Mouse (Mus musculus) MEL (cell line): ENCODE data around the gene Naaladl2.

Experiments used
- CTCF ChIP-seq, 3 experiments: IDR thresholded peaks in 2 of 3; conservative IDR thresholded peaks in 1 of 3; 2 replicates each; pipeline ENCODE4 v1.5.1; 2011 to 2012; ENCODE audit warnings: low read length in 3 of 3, low read depth in 2 of 3, mild to moderate bottlenecking in 2 of 3, improper control_type of control experiment in 1 of 3, inconsistent platforms in 1 of 3, mixed read lengths in 1 of 3, moderate library complexity in 1 of 3; ENCODE audit not compliant: control insufficient read depth in 1 of 3, insufficient read depth in 1 of 3, poor library complexity in 1 of 3, severe bottlenecking in 1 of 3
- MAZ ChIP-seq: IDR thresholded peaks from 2 replicates; pipeline ENCODE4 v1.6.1; 2012; ENCODE audit warnings: low read depth, mild to moderate bottlenecking, inconsistent platforms, low read length, improper control_type of control experiment
- POLR2AphosphoS2 ChIP-seq: IDR thresholded peaks from 2 replicates; pipeline ENCODE4 v1.6.1; 2011; ENCODE audit warnings: low read length, improper control_type of control experiment
- TAL1 ChIP-seq: IDR thresholded peaks from 2 replicates; pipeline ENCODE4 v1.6.1; 2012; ENCODE audit warnings: mild to moderate bottlenecking, inconsistent platforms, low read length, moderate library complexity, mixed read lengths

- TF ChIP-seq CTCF (IDR thresholded peaks at IDR 0.05 in 2 of 3, conservative IDR thresholded peaks at IDR 0.05 in 1 of 3; ENCODE audit: control insufficient read depth in 1 of 3, insufficient read depth in 1 of 3, low read depth in 2 of 3, low read length in 3 of 3, poor library complexity in 1 of 3, severe bottlenecking in 1 of 3) (no peak), TAL1 (no peak), POLR2AphosphoS2 (no peak), MAZ (no peak)
Observed at GRCm38 (mm10) chr3:24533775-24534458, 610.1 kb downstream of the Naaladl2 start.
